Mouse (Mus musculus): ENCODE data around the gene Gm9747.

Gm9747 gene

DNA sequence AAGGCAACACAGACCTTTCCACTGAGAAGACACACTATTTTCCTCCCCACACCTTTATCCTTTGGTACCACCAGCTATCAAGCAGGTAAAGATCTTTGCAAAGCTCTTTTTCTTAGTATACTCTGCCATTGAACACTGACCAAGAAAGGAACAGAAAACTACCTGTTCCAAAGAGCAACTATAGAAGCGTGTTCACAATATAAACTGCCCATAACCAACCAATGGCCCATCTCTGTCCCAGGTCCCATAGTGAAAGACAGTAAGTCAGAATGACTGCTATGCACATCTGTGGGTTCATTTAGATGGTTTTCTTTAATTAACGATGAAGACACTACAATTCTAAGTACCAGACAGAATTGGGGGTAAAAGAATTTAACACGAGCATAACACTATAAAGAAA lies at the start of gene Gm9747:
Gm9747 (plus strand) TSS at position 301 of the 400 bp plus-strand sequence.
- no peak for ATAC-seq (ENCODE audit: insufficient number of reproducible peaks, low FRiP score, low TSS enrichment)

DNA sequence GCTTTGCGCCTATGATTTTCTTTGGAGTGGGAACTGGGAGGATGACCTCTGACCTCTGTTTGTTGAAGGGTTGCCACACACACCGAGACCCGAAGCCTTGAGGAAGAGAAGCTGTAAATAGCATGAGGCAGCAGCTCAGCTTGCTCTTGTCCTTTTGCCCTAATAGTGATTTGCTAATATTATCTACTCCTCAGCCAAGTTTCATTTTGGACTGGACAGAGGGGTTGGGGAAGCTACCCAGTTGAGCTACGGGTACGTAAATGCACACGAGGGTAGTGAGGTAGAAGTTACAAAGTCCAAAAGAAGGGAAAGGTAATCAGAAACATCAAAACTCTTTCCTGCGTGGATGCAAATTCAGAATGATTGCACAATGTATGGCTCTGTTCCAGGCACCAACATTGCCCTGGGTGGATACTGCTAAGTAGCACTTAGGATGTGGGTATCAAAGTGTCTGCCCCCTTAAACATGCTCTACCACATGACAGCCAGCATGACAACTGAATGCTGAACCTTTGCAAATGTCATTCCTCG lies 48.9 kb upstream of the Gm9747 start:
- no peak for ATAC-seq (ENCODE audit: insufficient number of reproducible peaks, low FRiP score, low TSS enrichment)

- no peak for ATAC-seq (ENCODE audit: insufficient number of reproducible peaks, low FRiP score, low TSS enrichment)
Measured at GRCm38 (mm10) chr1:82188549-82189231, 44.2 kb upstream of the Gm9747 start.

- no peak for ATAC-seq (ENCODE audit: insufficient number of reproducible peaks, low FRiP score, low TSS enrichment)
Measured at GRCm38 (mm10) chr1:82189516-82189915, 43.4 kb upstream of the Gm9747 start.

DNA sequence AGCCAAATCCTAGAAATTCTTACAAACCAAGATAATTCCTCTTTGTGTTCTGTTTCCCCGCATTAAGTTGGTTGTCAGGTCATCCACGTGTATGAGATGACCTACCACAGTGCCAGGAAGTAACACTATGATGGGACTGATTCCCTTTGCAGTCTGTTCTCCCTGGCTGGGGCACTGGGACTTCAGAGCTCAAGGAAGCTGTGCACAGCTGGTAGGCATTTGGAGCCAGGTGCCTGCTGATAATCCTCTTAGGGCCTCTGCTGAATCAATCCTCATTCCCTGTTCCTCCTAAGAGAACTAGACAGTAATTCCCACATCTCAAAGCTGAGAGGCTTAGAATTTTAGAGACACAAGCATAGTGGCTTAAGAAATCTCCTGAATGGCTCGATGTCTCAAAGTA lies 41.3 kb upstream of the Gm9747 start:
- ATAC-seq (ENCODE audit: insufficient number of reproducible peaks, low FRiP score, low TSS enrichment): no peak

- ATAC-seq (ENCODE audit: insufficient number of reproducible peaks, low FRiP score, low TSS enrichment): no peak
Measured at GRCm38 (mm10) chr1:82199918-82200317, 33.0 kb upstream of the Gm9747 start.

DNA sequence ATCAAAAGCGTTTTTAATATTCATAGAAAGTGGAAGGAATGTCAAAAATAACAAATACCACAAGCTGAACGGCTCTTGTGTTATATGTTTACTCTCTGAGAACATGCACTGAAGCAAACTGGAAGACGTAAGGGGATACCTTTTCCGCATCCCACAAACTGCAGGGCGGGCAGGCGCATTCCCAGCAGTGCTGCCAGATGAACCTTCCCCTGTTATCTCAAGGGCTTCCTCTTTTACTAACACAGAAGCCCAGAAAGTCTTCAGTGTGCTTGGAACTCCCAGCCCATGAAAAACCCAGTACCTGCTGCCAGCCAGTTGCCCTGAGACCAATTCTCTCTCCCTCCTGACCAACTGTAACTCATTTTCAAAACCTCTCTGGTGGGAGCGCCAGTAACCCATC lies 32.3 kb upstream of the Gm9747 start:
- ATAC-seq (ENCODE audit: insufficient number of reproducible peaks, low FRiP score, low TSS enrichment): no peak

DNA sequence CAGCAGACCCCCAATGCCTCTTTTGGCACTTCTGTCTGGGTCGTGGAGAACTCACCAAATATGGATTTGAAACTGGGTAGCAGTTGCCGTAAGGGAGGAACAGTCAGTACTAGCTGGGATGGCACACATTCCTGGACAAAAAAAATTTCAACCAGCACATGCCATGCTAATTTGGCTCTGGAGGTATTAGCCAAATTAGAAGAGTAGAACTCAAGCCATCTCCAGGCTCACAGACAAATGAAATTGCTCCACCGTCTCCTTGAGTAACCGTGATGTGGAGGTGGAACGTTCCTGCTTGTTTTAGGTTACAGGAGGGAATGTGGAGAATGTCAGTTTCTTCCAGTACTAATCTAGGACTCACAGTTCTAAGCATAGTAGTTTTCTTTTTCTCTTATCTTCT lies 25.4 kb upstream of the Gm9747 start:
- ATAC-seq (ENCODE audit: insufficient number of reproducible peaks, low FRiP score, low TSS enrichment): no peak

GRCm38 (mm10) chr1:82220673-82221396 lies 12.1 kb upstream of the Gm9747 start:
- ATAC-seq (ENCODE audit: insufficient number of reproducible peaks, low FRiP score, low TSS enrichment): 0 out of 2 replicates have a peak, but pooled peaks have one; percentile 24

DNA sequence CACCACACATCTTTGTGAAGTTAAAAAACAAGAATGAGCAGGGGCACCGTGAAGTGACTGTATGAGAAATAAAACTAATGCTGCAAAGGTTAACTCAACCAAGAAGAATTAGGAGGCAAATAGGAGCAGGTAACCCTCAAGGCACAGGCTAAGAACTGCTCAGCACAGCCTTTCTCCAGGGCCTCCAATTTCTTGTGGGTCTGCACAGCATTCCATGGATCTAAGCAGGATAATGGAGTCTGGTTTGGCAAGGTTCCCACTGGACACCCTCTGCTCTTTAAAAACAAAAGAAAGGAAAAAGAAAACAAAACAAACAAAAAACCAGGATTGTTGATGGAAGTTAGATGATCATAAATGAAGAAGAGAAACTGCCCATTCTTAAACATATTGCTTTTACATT lies 11.4 kb upstream of the Gm9747 start:
- no peak for ATAC-seq (ENCODE audit: insufficient number of reproducible peaks, low FRiP score, low TSS enrichment)

DNA sequence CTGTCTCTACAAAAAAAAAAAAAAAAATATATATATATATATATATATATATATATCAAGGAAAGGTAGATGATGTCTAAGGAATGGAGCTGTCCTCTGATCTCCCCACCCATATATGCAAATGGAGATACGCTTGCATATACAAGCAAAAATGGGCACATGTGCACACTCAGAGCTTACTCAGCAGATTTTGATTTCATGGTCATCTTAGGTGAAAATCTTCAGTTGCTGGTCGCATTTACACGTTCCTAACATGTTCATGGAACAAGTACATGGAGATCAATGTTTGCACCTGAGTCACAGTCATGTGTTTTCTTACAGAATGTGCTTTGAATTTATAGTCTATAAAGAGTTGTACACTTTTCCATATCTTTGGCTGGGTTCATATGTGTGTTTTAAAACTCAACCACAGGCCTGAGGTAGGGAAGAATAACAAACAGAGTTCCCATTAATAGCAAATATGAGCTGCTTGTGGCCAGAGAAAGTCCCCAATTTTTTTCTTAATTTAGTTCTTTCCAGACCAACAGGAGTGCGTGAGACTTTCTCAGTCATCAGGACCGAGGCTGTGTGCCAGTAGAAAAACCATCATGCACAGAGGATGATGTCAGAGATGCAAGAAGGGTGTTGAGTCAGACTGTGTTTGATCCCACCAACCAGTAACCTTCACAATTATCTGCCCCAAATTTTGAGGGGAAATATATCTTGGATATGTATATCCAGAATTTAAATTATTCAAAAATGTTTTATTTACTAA lies 9.7 kb upstream of the Gm9747 start:
- no peak for ATAC-seq (ENCODE audit: insufficient number of reproducible peaks, low FRiP score, low TSS enrichment)

GRCm38 (mm10) chr1:82228841-82229240 lies 4.1 kb upstream of the Gm9747 start:
- 0 out of 2 replicates have a peak, but pooled peaks have one; percentile 10 for ATAC-seq (ENCODE audit: insufficient number of reproducible peaks, low FRiP score, low TSS enrichment)

DNA sequence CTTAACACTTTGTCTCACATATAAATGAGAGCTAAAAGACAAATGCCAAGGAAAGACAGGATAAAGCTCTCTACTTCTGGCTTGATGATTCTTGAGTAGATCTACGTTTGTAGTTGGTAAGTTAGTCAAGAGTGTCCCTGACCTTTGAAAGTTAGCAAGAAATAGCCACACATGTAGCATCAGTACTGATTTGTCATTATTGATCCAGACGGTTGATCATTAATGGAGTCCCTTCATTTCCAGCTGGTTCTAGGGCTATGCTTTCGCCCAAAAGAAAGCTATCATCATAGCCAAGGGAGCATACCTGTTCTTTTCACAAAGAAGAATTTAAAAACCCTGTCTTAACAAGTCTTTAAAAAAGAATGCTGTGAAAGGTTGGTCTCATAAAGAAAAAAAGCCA lies 1.7 kb downstream of the Gm9747 start:
- no peak for ATAC-seq (ENCODE audit: insufficient number of reproducible peaks, low FRiP score, low TSS enrichment)

GRCm38 (mm10) chr1:82235455-82236104 lies 2.7 kb downstream of the Gm9747 start:
- ATAC-seq (ENCODE audit: insufficient number of reproducible peaks, low FRiP score, low TSS enrichment): no peak

GRCm38 (mm10) chr1:82238245-82238644 lies 5.3 kb downstream of the Gm9747 start:
- no peak for ATAC-seq (ENCODE audit: insufficient number of reproducible peaks, low FRiP score, low TSS enrichment)

GRCm38 (mm10) chr1:82239409-82240201 lies 6.7 kb downstream of the Gm9747 start:
- no peak for ATAC-seq (ENCODE audit: insufficient number of reproducible peaks, low FRiP score, low TSS enrichment)

- ATAC-seq (ENCODE audit: insufficient number of reproducible peaks, low FRiP score, low TSS enrichment): peak; percentile 90
Measured at GRCm38 (mm10) chr1:82243260-82243825, 10.4 kb downstream of the Gm9747 start.

GRCm38 (mm10) chr1:82245002-82245401 lies 12.1 kb downstream of the Gm9747 start:
- ATAC-seq (ENCODE audit: insufficient number of reproducible peaks, low FRiP score, low TSS enrichment): no peak

DNA sequence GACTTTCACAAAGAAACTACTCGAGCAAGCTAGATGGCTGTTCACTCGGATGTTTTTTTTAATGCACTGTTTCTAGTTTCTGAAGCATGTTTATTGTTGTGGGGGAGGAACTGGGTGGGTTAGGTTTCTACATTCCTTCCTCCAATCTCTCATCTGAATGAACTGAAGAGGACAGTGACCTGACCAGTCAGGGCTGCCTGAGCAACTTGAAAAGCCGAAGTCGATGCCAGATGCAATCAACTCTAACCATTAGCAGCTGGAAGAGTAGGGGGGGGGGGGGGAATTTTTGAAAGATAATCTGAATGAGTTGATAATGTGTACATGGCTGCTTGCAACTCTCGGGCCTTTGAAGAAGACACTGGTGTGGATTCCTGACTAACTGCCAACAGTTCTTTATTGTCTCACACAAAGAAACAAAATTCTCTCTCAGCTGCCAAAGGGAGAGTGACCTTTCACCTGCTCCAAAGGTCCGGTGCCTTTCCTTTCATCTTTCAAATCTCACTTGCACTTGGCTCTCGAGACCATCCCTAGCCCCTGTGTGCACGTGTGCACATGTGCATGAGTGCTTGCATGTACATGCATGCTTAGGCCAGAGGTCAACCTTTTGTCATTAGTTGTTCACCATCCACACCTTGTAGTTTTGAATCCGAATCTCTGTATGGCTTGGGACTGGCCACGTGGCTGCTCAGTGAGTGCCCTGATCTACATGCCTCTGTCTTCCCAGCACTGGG lies 14.5 kb downstream of the Gm9747 start:
- ATAC-seq (ENCODE audit: insufficient number of reproducible peaks, low FRiP score, low TSS enrichment): no peak
